Mouse (Mus musculus) embryo, embryonic 11 days (tissue): ENCODE measurements around the gene Etnk1.
"Not testable (repeated sequence)": the region's sequence is repeated elsewhere in the genome, so short reads cannot be mapped to it uniquely, and the experiment has no call there.

Source experiments
- DNase-seq: peaks from one replicate; pipeline ENCODE4 v3.0.0-alpha.2; 2015

Etnk1 gene

DNA sequence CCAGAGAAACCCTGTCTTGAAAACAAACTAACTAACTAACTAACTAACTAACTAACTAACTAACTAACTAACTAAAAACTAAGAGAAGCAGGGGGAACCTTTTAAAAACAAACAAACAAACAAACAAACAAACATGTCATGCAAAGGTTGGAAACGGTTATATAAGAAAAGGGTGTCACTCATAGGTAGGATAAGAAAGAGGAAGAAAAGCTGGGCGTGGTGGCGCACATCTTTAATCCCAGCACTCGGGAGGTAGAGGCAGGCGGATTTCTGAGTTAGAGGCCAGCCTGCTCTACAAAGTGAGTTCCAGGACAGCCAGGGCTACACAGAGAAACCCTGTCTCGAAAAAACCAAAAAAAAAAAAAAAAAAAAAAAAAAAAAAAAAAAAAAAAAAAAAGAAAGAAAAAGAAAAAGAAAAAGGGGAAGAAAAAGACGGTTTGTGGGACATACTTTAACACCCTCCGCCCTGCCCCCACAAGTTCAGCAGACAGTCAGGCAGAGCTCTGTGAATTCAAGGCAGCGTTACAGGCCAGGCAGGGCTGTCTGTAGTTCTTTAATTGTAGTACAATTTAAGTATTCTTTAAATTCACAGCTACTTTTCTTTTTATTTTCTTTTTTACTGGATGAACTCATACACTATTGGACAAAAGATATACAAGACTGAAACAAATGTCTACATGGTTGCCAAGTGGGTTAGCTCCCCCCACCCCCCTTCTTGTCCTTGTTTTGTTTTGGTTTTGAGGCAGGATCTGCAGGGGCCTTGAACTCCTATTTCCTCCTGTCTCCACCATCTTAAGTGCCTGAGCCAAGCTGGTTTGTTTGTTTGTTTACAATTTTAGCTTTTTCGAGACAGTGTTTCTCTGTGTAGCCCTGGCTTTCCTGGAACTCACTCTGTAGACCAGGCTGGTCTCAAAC lies 15.7 kb upstream of the Etnk1 start:
- DNase-seq = not testable (repeated sequence)

DNA sequence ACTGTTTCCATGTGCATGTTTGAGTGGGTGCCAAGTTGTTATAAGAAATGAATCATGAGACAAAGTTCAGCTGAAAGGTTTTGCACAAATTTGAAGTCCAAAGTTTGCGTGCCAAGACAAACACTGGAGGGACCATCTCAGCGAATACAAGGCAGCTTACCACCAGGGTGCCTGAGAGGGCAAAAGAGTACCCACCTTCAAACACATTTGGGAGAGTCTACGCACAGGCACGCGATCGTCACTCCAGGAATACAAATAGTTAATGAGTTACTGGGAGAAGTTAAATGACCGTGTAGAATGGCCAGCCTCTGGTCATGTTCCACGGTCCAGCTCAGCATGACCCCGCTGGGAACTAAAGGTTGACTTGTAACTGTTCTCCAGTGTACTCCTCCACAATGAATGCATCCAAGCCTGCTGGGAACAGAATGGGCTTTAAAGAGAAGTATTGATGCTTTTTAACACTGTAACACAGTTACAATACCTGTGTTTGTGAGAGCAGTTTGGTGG lies 14.6 kb upstream of the Etnk1 start:
- peak; percentile 43 for DNase-seq

DNA sequence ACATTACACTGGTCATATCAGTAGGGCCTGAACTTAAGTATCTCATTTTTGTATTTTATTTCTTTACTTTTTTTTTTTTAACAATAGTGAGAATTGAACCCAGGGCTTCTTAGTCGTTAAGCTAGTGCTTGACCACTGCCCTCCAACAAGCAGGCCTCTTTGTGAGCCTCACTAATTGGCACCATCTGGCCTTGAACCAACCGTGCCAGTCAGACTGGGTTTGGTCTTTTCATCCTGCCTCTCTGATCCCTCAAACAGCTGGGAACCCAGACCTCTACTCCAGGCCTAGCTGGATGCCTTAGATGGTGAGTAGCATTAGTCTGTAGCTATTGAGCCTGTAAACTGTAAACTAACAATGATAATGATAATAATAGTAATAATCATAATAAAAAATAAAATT lies 13.9 kb upstream of the Etnk1 start:
- peak; percentile 26 for DNase-seq

DNA sequence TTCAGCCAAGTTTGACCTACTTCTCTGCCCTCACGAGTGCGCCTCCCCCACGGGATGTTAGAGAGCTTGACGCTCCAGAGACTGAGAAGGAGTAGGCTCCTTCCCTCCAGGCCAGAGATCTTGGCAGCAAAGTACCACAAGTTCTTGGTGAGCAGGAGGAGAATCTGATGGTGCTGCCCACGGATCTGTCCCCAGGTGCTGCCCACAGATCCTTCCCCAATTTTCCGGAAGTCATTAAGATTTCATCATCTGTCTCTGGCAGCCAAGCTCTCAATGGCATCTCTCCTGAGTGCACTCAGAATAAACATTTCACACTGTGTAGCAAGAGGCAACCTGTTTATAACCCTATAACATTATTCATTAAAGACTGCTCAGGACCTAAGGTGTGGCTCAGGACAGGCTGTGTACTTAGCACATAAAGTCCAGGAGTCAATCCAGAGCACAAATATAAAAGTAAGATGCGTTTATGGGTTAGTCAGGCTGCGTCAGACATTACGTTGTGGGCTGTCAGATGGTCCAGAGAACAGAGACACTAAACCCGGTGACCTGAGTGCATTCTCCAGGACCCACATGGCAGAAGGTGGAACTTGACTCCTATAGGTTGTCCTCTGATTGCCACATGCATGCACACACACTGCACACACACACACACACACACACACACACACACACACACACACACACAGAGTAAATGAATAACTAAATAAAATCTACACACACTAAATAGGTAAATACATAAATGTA lies 13.1 kb upstream of the Etnk1 start:
- no peak for DNase-seq

DNA sequence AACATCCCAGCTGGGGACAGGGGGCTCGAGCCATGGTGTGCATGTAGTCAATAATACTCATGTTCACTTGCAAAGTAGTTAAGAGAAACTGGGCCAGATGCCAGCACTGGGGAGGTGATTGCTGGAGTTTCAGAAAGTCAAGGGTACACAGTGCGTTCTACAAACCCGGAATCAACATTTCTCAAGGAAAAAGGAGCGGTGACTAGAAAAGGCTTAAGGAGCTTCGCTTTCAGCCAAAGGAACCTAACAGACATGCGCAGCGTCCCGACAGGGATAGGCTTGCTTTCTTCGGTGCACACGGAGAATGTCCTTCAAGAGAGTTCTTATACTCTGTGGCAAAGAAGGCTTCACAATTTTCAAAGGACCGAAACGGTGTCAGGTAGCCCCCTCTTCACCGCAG lies 12.1 kb upstream of the Etnk1 start:
- no peak for DNase-seq

DNA sequence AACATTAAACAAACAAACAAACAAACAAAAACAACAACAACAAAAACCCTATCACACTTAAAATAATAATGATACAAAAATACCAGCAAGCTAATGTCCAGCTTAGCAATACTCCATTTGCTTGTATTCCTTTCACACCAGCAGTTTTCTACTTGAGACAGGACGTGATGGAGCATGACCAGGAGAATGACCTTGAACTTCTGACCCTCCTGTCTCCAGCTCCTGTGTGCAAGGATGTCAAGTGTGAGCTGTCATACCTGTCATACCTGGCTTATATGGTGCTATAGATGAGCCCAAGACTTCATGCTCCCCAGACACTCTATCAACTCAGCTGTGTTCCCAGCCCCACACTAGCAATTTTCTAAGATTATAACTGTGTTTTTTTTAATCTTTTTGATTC lies 11.0 kb upstream of the Etnk1 start:
- DNase-seq = no peak

DNA sequence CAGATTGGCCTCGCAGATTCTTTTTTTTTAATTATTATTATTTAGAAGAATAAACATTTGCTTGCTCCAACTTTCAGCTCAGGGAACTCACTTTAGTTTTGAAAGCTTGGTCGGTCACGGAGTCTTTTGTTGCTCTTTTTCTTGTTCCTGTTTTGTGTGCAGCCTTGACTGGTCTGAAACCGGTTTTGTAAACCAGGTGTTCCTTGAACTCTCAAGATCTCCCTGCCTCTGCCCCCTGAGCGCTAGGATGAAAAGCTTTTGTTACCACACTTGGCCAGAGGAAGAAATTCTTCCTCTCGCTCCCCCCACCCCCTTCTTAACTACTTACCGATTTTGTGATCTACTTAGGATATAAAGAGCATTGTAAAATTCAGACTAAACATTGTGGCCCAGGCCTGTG lies 10.3 kb upstream of the Etnk1 start:
- DNase-seq = no peak

DNA sequence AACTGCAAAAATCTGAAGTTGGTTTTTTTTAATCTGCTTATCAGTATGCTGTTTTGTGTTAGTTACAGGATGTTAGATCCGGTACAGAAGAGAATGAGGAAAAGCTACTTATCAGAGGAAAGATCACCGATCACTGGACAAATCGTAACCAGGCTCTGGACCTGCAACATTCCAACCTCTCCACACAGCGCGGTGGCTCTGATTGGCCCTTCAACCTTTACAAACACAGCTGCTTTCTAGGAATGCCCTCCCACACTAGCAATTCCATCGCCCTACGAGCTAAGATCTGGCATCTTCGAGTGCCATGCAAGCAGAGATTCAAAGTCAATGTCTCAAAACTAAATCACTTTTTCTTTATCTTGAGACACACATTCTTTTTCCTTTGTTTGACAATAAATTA lies 9.6 kb upstream of the Etnk1 start:
- no peak for DNase-seq

DNA sequence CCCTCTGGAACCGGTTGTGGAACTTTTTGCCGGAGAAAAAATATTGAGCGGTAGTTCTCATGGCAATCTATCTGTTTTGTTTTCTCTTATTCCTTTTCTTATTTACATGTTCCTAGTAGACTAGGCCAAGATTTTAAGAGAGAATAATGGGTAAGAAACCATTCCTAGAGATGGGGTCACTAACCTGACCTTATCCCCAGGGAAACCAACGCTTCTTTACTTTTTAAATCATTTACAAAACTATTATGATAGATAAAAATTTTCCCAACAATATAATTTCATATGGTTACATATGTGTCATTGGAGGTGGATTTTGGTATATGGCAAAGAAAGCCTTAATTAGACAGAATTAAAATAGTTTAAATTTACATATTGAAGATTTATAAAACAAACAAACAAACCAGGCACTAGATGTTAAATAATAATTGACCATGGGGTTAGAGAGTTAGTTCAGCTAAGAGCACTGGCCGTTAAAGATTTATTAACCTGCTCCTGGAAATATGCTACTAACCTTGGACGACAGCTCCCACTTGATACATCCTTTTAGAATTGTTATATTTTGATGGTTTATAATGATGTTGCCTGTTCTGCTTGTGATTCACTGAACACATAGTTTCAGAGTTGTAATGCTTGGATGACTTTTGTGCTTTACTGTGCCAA lies 6.3 kb upstream of the Etnk1 start:
- no peak for DNase-seq

DNA sequence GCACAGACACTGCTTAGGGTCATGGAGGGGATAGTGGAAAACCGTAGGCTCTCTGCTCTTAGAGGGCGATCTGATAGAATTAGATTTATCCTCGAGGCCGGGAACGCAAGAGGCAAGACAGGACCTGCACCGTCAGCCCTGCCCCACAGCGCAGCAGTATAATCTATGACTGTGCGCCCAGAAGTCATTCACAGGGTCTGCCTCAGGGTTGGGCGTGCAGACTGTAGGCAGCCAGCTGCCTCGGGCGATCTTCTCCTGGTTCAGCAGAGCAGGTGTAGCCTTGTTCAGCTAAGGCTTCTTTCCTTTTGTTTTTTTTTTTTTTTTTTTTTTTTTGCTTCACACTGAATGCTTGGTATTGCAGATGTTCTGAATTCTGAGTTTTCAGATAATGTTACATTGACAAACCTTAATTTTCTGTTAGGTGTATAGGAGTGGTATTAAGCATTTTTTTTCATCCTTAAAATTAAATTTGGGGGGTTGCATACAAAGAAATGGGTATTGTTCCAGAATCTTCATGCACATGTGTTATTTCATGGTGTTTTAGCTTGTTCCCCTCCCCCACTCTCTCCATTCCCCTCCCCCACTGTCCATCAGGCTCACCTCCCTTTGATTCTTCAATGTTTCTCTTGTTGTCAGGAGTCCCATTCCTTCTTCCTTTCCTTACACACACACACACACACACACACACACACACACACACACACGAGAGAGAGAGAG lies 4.7 kb upstream of the Etnk1 start:
- peak; percentile 47 for DNase-seq

DNA sequence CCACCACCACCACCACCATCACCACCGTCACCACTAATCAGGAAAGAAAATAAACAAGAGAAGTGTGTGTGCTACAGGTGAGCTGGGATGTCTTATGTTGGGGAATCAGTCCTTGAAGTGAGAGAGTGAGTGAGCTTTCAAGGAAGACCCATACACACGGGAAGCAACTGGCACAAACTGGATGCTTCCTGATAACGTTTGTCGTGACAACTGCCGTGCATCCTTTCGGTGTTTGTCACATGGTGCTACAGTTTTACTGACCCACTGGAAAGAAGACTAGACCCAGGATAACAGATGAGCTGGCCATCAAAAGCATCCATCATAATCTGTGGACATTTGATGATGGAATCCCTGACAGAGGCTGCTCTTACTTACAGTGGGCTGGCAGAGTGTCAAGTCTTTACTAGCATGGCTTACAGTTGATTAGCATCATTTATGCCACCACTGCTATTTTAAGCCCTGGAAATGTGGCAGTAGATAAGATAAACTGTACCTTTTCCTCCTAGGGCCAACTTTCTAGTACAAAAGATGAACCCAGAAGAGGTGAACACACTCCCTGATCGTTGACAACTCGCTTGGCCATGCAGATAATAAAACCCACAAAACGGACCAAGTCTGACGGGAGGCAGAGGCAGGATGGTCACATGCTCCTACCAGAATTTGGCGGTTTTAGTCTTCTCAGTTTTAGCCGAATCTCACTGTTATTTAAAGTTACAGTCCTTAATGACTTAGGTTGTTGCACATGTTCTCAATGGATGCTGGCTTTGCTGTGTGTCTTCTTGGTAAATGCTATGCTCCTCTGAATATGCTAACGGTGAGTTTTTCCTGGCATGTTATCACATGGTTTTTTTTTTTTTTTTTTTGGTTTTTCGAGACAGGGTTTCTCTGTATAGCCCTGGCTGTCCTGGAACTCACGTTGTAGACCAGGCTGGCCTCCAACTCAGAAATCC lies 2.8 kb upstream of the Etnk1 start:
- DNase-seq = no peak

DNA sequence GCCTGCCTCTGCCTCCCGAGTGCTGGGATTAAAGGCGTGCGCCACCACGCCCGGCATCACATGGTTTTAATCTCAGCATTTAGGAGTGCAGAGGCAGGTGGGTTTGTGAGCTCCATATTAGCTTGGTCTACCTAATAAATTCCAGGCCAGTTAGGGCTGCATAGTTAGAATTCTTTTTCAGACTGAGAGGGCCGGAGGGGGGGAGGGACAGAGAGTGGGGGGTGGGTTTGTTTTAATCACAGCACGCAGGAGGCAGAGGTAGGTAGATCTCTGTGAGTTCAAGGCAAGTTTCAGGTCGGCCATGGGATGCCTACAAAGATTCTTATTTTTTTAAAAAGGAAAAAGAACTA lies 2.1 kb upstream of the Etnk1 start:
- no peak for DNase-seq

DNA sequence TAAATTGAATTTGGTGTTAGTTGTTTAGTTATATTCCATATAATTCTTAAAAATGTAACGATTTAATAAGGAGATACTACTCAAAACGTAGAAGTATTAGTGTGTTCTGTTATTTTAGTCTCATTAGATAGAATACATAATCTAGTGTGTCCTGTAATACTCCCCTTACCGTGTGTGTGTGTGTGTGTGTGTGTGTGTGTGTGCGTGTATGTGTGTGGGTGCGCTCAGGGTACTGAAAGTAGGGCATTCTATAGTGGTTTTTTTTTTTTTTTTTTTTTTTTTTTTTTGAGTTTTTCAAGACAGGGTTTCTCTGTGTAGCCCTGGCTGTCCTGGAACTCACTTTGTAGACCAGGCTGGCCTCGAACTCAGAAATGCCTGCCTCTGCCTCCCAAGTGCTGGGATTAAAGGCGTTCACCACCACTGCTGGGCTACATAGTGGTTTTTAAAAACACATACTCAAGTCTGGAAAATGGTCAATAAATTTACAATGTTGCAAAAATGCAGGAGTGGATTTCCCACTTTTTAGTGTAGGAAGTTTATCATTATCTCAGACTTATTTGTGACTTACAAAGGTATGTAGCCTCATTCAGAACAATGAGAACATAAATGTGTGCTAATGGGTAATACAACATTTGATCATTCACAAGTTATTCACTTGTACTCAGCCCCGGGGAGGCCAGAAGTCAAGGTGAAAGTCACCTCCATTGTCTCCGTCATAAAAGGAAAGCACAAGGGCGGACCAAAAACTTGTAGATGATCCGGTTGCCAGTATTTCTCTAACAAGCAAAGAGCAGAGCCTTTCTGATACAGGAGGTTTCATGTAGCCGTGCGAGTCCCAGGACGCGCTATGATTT lies 1.4 kb upstream of the Etnk1 start:
- DNase-seq = no peak

DNA sequence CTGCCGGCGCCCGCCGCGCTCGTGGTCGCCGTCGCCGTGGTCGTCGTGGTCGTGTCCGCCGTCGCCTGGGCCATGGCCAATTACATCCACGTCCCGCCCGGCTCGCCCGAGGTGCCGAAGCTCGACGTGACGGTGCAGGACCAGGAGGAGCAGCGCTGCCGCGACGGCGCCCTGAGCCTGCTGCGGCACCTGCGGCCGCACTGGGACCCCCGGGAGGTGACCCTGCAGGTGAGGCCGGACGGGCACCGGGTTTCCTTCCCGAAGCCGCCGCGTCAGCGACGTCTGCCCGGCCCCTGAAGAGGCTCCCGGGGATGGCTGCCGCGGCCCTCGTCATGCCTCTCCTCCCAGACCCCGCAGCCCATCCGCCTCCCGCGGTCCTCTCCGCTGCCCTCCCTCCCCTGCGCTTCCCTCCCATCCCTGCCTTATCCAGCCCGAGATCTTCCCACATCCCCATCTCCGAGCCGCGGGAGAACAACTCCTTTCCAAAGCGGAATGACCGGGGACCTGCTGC lies 443 bp downstream of the Etnk1 start:
- DNase-seq = peak; percentile 75

DNA sequence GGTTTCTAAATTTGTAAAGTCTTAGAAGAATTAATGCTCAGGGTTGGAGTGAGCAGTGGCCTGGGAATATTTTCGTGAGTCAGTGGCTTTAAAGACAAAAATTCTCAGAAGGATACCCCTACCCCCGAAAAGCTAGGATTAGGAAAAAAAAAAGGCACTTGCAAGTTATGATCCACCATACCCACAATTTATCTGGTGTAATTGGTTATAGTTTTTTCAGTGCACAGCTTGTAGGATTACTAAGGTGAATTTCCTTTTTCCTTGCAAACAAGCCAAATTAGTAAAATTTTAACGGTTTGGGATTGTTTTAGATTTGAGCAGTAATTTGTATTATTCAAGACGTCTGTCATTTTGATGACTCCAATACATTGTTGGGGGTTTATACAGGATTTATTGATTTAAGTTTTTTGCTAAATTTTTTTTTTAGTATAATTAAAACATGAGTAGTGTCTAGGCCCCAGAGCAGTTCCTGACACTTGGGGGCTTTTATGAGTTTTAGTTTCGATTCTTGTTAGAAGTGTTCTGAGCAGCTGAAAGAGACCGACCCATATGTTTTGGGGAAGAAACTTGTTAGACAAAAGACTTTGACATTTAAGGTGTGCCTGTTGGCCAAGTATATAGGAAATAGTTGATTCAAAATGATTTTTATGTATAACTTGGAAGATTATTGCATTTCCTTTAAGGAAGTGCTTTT lies 1.1 kb downstream of the Etnk1 start:
- no peak for DNase-seq

DNA sequence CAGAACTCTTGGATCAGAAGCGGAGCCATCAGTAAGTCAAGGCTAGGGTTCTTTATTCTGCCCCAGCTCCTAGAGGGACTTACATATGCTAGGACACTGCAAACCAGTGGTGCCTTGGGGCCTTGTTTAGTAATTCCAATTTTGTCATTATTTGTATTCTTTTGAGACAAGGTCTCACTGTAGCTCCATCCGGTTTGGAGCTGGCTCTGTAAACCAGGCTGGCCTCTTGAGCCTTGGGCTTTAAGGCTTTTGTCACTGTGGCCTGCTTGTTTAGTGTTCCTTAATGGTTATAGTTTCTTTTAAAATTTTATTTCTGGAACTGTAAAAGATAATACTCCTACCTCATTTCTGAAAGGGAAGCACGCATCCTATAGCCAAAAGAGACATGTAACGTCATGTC lies 2.4 kb downstream of the Etnk1 start:
- no peak for DNase-seq

DNA sequence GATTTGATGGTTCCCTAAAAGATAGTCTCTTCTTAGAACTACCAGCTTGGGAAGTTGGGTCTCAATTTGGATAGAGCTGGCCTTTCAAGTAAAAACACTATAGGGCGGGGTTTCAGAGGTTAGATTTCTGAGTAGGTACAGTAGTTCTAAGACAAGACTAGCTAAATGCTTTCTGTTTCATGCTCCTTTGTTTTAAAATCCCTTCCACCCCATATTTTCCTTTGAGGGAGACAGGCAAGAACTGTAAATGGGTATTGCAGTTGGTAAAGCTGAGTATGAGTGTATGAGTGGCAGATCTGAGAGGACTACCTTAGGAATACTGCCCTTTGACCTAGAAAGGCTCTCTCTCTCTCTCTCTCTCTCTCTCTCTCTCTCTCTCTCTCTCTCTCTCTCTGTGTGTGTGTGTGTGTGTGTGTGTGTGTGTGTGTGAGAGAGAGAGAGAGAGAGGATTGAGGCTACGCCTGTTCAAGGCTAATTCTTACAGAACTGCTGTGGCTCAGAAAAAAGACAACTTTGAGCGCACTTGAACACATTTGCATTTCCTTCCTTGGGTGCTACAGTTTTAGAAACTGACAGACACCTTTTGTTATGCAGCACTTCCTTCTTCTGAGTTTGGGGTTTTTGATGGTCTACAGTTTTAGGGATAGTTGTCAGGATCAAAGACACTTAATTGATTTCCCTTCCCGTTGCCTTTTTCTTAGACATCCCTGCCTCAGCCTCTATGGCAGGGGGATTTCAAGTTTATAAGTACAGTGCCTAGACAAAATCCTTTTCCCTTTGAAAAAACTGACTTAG lies 3.3 kb downstream of the Etnk1 start:
- no peak for DNase-seq

DNA sequence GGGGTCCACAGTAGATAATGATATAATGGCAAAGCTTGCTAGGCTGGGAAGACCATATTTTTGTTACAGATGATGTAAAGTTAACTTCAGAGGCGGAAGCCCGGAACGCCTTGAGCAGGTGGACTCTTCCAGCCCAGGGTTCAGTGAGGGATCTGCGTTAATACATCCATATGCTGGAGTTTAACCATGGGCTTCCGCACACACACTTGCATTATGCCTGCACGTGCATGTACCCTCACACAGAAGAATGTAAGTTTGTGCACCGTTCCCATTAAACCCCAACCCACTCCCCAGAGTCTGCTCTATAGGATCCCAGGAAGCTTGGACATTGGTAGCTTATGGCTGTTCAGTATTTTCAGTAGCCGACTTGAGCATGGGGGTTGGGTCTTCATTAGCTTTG lies 4.0 kb downstream of the Etnk1 start:
- no peak for DNase-seq
